Mouse (Mus musculus) limb, embryonic 15.5 days (tissue): Measurements from ENCODE around the gene Mettl17. TPM values are rescaled to one million over a fixed set of nuclear protein-coding genes. Genes with fewer than 3 reads are reported as not detected.

Source experiments
- ATAC-seq: fragments of 200-750 bp; cut with Nextera tagmentation; 2 replicates; pipeline ENCODE4 v1.8.0; 2017; ENCODE audit warnings: low read depth, moderate TSS enrichment; ENCODE audit not compliant: insufficient number of reproducible peaks, low FRiP score, low TSS enrichment
- H3K27ac ChIP-seq: fragments of 300-500 bp; sonication (generic); 2 replicates; pipeline ENCODE4 v1.5.1; 2015; ENCODE audit warnings: moderate library complexity, mild to moderate bottlenecking, inconsistent platforms
- H3K27me3 ChIP-seq: fragments of 300-500 bp; sonication (generic); 2 replicates; pipeline ENCODE4 v1.6.1; 2015; ENCODE audit warnings: inconsistent platforms
- H3K36me3 ChIP-seq: fragments of 300-500 bp; sonication (generic); 2 replicates; pipeline ENCODE4 v1.6.1; 2015; ENCODE audit warnings: inconsistent platforms
- H3K4me1 ChIP-seq: fragments of 300-500 bp; sonication (generic); 2 replicates; pipeline ENCODE4 v1.6.1; 2015; ENCODE audit warnings: inconsistent platforms
- H3K4me2 ChIP-seq: fragments of 300-500 bp; sonication (generic); 2 replicates; pipeline ENCODE4 v1.6.1; 2015; ENCODE audit warnings: mild to moderate bottlenecking, inconsistent platforms
- H3K4me3 ChIP-seq: fragments of 300-500 bp; sonication (generic); 2 replicates; pipeline ENCODE4 v1.5.1; 2015; ENCODE audit warnings: mild to moderate bottlenecking, inconsistent platforms
- H3K9ac ChIP-seq: fragments of 300-500 bp; sonication (generic); 2 replicates; pipeline ENCODE4 v1.6.1; 2015; ENCODE audit warnings: inconsistent platforms
- H3K9me3 ChIP-seq: fragments of 300-500 bp; sonication (generic); 2 replicates; pipeline ENCODE4 v1.6.1; 2016; ENCODE audit warnings: inconsistent platforms
- WGBS: fragments of 180-500 bp; shearing (Covaris S2); methylation state at CpG from one replicate; pipeline ENCODE4 v1.1.7; 2015; 5-methylcytosine and 5-hydroxymethylcytosine counted together
- microRNA-seq: library from miRNA; unstranded; fragments of <30 nt; microRNA quantifications from one replicate; pipeline ENCODE4, GENCODE M21; 2016
- polyA plus RNA-seq: library from polyadenylated mRNA; unstranded; fragments of >200 nt; fragmentation: Nextera tagmentation; extraction: Ambion mirVana; gene quantifications from 2 replicates; pipeline ENCODE4 v1.2.1, GENCODE M21; 2015

Mettl17 gene
- polyA plus RNA-seq, 1 experiment from 2014 or later = 46.8 TPM

DNA sequence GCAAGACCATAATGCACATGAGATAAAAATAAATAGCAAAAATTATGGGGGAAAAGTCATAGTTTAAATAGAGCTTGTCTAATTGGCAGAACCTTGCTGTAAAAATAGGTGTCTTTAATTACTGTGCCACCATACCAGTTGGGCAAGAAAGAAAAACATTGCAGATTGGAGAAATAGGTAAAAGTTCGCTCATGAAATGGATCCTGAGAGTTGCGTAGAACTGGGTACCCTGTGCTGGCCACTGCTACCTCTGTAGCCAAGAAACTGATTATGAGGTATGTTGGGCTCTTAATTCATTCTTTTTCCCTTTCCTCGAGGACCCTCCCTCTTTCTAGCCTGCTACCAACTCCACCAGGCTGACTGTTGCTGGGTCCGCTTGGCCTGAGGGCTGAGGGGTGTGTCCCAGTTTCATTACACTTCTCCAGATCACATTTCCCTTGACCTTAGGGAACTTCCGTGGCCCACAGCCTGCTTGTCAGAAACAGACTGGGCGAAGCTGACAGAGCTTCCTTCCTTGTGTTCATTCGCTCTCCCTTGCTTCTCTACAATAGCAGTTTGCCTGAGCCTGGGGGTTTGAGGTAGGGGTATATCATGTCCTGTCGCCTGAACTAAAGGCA is 56.4 kb downstream of the Mettl17 start:
- H3K9me3 ChIP-seq = no peaks in the 10 kb centered on the region
- no peak overlapping the region for H3K27ac ChIP-seq
- H3K9ac ChIP-seq = no peak overlapping the region
- 24% methylated on average over 8 of the region's 8 CpGs for WGBS
- no peak for ATAC-seq
- no peak overlapping the region for H3K4me2 ChIP-seq
- H3K4me1 ChIP-seq = peaks cover 9% of the 10 kb centered on the region; the same call in 1 of the 2 replicates
- H3K27me3 ChIP-seq = no peaks in the 10 kb centered on the region
- no peak overlapping the region for H3K4me3 ChIP-seq
- H3K36me3 ChIP-seq = no peaks in the 10 kb centered on the region

DNA sequence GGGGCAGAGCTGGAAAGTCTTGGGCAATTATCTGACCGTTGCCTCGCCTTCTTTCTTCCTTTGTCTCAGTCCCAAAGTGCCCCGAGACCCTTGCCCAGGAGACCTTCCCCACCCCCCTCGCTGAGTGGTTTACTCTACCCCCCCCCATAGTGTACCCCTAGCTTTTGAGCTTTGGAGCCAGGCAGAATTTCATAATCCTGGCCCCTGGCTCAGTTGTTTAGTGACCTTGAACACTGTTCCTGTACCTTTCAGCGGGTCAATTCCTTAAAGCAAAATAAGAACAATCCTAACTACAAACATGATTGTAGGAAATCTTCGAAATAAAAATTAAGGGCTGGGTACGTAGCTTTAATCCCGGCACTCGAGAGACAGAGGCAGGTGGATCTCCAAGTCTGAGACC is 56.9 kb downstream of the Mettl17 start:
- H3K4me3 ChIP-seq = no peak overlapping the region
- H3K36me3 ChIP-seq = no peaks in the 10 kb centered on the region
- no peaks in the 10 kb centered on the region for H3K27me3 ChIP-seq
- 68% methylated on average over 9 of the region's 9 CpGs for WGBS
- no peaks in the 10 kb centered on the region for H3K9me3 ChIP-seq
- H3K4me1 ChIP-seq = peaks cover 9% of the 10 kb centered on the region; the same call in 1 of the 2 replicates
- H3K27ac ChIP-seq = no peak overlapping the region
- no peak overlapping the region for H3K9ac ChIP-seq
- H3K4me2 ChIP-seq = no peak overlapping the region
- no peak for ATAC-seq

DNA sequence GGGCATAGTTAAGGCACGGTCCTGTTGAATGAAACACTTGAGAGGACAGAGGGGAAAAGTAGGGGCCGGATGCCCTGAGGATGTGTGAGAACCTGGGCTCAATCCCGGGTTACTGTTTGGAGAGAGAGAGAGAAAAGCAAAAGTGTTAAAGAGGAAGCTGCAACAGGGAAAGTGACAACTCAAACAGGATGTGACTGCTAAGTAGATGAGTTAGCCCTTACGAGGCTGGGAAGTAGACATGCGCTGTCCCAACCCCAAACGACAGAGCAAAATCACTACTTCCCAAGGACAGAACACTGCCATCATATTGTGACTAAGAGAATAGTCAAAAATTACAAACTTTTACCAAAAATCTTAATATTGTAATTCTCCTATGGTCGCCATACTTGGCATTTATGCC is 57.6 kb downstream of the Mettl17 start:
- WGBS = 48% methylated on average over 7 of the region's 7 CpGs
- Histone ChIP-seq H3K4me2 (no peak overlapping the region), H3K4me1 (peaks cover 9% of the 10 kb centered on the region; the same call in 1 of the 2 replicates), H3K27me3 (no peaks in the 10 kb centered on the region), H3K36me3 (no peaks in the 10 kb centered on the region), H3K9me3 (no peaks in the 10 kb centered on the region), H3K27ac (no peak overlapping the region), H3K4me3 (no peak overlapping the region), H3K9ac (no peak overlapping the region)
- ATAC-seq = no peak

Small RNAs within 50 kb of the gene (microRNA-seq; reads per million reads assigned to microRNA genes)
- not detected for gene Gm27375

Other genes with a start within 250 kb of the Mettl17 start
- not detected in 2 replicates for gene Gm4181, start 249.2 kb upstream of the Mettl17 start, polyA plus RNA-seq
- not detected in 2 replicates for gene Gm17079, start 189.4 kb upstream of the Mettl17 start, polyA plus RNA-seq
- gene Gm5800, start 167.7 kb upstream of the Mettl17 start, polyA plus RNA-seq = not detected in 2 replicates
- not detected in 2 replicates for gene Ang4, start 111.3 kb upstream of the Mettl17 start, polyA plus RNA-seq
- not detected in 2 replicates for gene AY358078, start 84.8 kb upstream of the Mettl17 start, polyA plus RNA-seq
- gene Ear6, start 31.1 kb upstream of the Mettl17 start, polyA plus RNA-seq = not detected in 2 replicates
- 6.0 and 6.1 TPM in 2 replicates for gene Slc39a2, start 8.0 kb downstream of the Mettl17 start, polyA plus RNA-seq
- gene Ndrg2, start 29.3 kb downstream of the Mettl17 start, polyA plus RNA-seq = 105 and 117 TPM in 2 replicates
- gene Tppp2, start 33.6 kb downstream of the Mettl17 start, polyA plus RNA-seq = not detected in 2 replicates
- not detected in 2 replicates for gene Rnase13, start 37.9 kb downstream of the Mettl17 start, polyA plus RNA-seq
- gene Arhgef40, start 99.9 kb downstream of the Mettl17 start, polyA plus RNA-seq = 126 and 149 TPM in 2 replicates
- 0.29 and 0.37 TPM in 2 replicates for gene Tmem253, start 130.8 kb downstream of the Mettl17 start, polyA plus RNA-seq
- 26.7 and 27.5 TPM in 2 replicates for gene Zfp219, start 135.9 kb downstream of the Mettl17 start, polyA plus RNA-seq
- gene Olfr221, start 157.6 kb downstream of the Mettl17 start, polyA plus RNA-seq = not detected in 2 replicates
- gene Hnrnpc, start 219.2 kb downstream of the Mettl17 start, polyA plus RNA-seq = 520 and 558 TPM in 2 replicates
- gene Rpgrip1, start 225.9 kb downstream of the Mettl17 start, polyA plus RNA-seq = 55.9 and 59.3 TPM in 2 replicates